Comparison of ENCODE assay signal across 10 mouse cellular contexts in the genomic region with DNA sequence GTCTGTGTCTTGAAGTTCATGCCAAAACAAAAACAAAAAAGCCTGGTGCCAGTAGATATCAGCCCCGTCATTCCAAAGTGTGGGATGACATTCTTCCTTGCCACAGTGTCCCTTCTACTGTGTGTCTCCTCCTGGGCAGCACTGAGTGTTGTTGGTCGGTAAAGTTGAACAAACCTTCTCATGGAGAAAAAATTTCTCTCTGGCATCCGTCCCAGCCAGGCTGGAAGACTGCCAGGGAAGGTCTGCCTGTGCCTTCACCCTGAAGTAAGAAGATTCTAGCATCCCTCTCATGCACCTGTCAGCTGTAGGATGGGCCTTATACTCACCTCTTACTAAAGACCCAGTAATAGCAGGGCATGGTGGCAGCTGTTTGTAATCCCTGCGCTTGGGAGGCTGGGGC. TPM values are rescaled to one million over a fixed set of nuclear protein-coding genes. Genes with fewer than 3 reads are reported as not detected.
A peak's percentile ranks its signal among the peaks of the same experiment; 100 is the strongest.
DNase-seq lines count a peak whose midpoint lies in the region; ATAC-seq and TF ChIP-seq lines count a peak whose summit lies in the region.
"Had no signal": no experiment of that assay in that cellular context is flagged by ENCODE, and none has a peak within 500 bp of the region (broad histone marks: within the 10 kb centered on the region; RNA-seq: fewer than 3 reads in every experiment).

No protein-coding gene starts in this region.

- no peak for TF ChIP-seq POLR2A in kidney, adult 2 months (IDR thresholded peaks at IDR 0.05; ENCODE audit: low read depth, low read length)

- H3K27ac ChIP-seq in kidney, adult 2 months (ENCODE audit: insufficient read depth, low read depth, low read length): no peak overlapping the region
- H3K27ac ChIP-seq in kidney, embryonic 15.5 days: no peak overlapping the region
- no peak overlapping the region for H3K27ac ChIP-seq in stomach, postnatal 0 days (replicated peaks)
- H3K27ac ChIP-seq in forebrain, embryonic 15.5 days (replicated peaks): no peak overlapping the region
- H3K27ac ChIP-seq: liver, embryonic 15.5 days had no signal

- 36% methylated on average over 4 of the region's 4 CpGs for WGBS in kidney, adult 2 months
- 62% methylated on average over 4 of the region's 4 CpGs for WGBS in kidney, embryonic 15.5 days
- WGBS in stomach, postnatal 0 days: 34% methylated on average over 4 of the region's 4 CpGs
- 36% methylated on average over 4 of the region's 4 CpGs for WGBS in forebrain, embryonic 15.5 days

- no peak for TF ChIP-seq CTCF in kidney, adult 2 months (conservative IDR thresholded peaks at IDR 0.05; ENCODE audit: insufficient read depth, insufficient read length, low read depth, low read length)
- no peak for TF ChIP-seq CTCF in stomach, postnatal 0 days (IDR thresholded peaks at IDR 0.05; ENCODE audit: low read depth)

- no peak for TF ChIP-seq EP300 in stomach, postnatal 0 days (optimal IDR thresholded peaks at IDR 0.05)

- H3K9me3 ChIP-seq in kidney, embryonic 15.5 days (replicated peaks): no peaks in the 10 kb centered on the region
- H3K9me3 ChIP-seq in stomach, postnatal 0 days (ENCODE audit: control insufficient read depth, low read length): no peaks in the 10 kb centered on the region
- H3K9me3 ChIP-seq in forebrain, embryonic 15.5 days: no peaks in the 10 kb centered on the region
- H3K9me3 ChIP-seq: liver, embryonic 15.5 days had no signal

- H3K4me3 ChIP-seq in kidney, adult 2 months (ENCODE audit: insufficient read depth, low read depth, low read length): no peak overlapping the region
- H3K4me3 ChIP-seq in kidney, embryonic 15.5 days (replicated peaks): no peak overlapping the region
- no peak overlapping the region for H3K4me3 ChIP-seq in stomach, postnatal 0 days (ENCODE audit: low read depth, low read length)
- no peak overlapping the region for H3K4me3 ChIP-seq in forebrain, embryonic 15.5 days
- H3K4me3 ChIP-seq: erythroblast, embryonic 14.5 days; liver, embryonic 15.5 days had no signal

- ATAC-seq in kidney, embryonic 15.5 days (replicated peaks; ENCODE audit: low FRiP score): no peak
- ATAC-seq in stomach, postnatal 0 days (ENCODE audit: low FRiP score, low TSS enrichment): no peak
- ATAC-seq in forebrain, embryonic 15.5 days (replicated peaks): no peak

- DNase-seq in kidney, adult 2 months: peak; percentile 85
- peak; percentile 92 for DNase-seq in adrenal gland, postnatal 10 days
- DNase-seq in heart, postnatal 14 days: peak; percentile 50 to 61
- peak; percentile 63 for DNase-seq in stomach, postnatal 0 days (ENCODE audit: low spot score)
- DNase-seq in frontal cortex, postnatal 10 days (ENCODE audit: low spot score in 2 of 2): no peak
- DNase-seq in right cerebral cortex, postnatal 10 days (ENCODE audit: low spot score in 2 of 2): no peak

- intact Hi-C loops in heart, postnatal 14 days (cut with DNase I): no loop called here

- no peak overlapping the region for H3K4me2 ChIP-seq in kidney, embryonic 15.5 days
- no peak overlapping the region for H3K4me2 ChIP-seq in stomach, postnatal 0 days (replicated peaks; ENCODE audit: low read depth)
- H3K4me2 ChIP-seq in forebrain, embryonic 15.5 days (replicated peaks): no peak overlapping the region
- H3K4me2 ChIP-seq: liver, embryonic 15.5 days had no signal

- H3K4me1 ChIP-seq in kidney, adult 2 months (ENCODE audit: control insufficient read depth, insufficient read depth, low read length): peaks cover under 1% of the 10 kb centered on the region; the same call in 1 of the 2 replicates
- H3K4me1 ChIP-seq in kidney, embryonic 15.5 days: peaks cover 17% of the 10 kb centered on the region
- peaks cover 7% of the 10 kb centered on the region; the same call in 1 of the 2 replicates for H3K4me1 ChIP-seq in stomach, postnatal 0 days (replicated peaks; ENCODE audit: control insufficient read depth, insufficient read depth)
- H3K4me1 ChIP-seq in forebrain, embryonic 15.5 days: peaks cover 20% of the 10 kb centered on the region

- no peaks in the 10 kb centered on the region for H3K36me3 ChIP-seq in kidney, adult 2 months (ENCODE audit: control insufficient read depth, insufficient read depth, low read length)
- no peaks in the 10 kb centered on the region for H3K36me3 ChIP-seq in kidney, embryonic 15.5 days
- no peaks in the 10 kb centered on the region for H3K36me3 ChIP-seq in stomach, postnatal 0 days (ENCODE audit: control insufficient read depth, insufficient read depth, low read length)
- H3K36me3 ChIP-seq in forebrain, embryonic 15.5 days: no peaks in the 10 kb centered on the region
- H3K36me3 ChIP-seq: liver, embryonic 15.5 days had no signal

- H3K9ac ChIP-seq in kidney, embryonic 15.5 days: no peak overlapping the region
- H3K9ac ChIP-seq in stomach, postnatal 0 days (ENCODE audit: low read length): no peak overlapping the region
- no peak overlapping the region for H3K9ac ChIP-seq in forebrain, embryonic 15.5 days (replicated peaks)
- H3K9ac ChIP-seq: liver, embryonic 15.5 days had no signal

- no peaks in the 10 kb centered on the region for H3K27me3 ChIP-seq in kidney, adult 2 months (replicated peaks; ENCODE audit: control insufficient read depth, insufficient read depth, low read length)
- no peaks in the 10 kb centered on the region for H3K27me3 ChIP-seq in kidney, embryonic 15.5 days
- H3K27me3 ChIP-seq in stomach, postnatal 0 days (ENCODE audit: control insufficient read depth, insufficient read depth, low read length): no peaks in the 10 kb centered on the region
- no peaks in the 10 kb centered on the region for H3K27me3 ChIP-seq in forebrain, embryonic 15.5 days
- H3K27me3 ChIP-seq: liver, embryonic 15.5 days had no signal

RNA-seq across cellular contexts. Expression of gene Sart1, which starts 4.4 kb away (rescaled TPM):
- polyA plus RNA-seq in kidney, adult 2 months (2012; rRNA removed): 20.2 and 27.4 TPM in 2 replicates
- polyA plus RNA-seq in kidney, embryonic 15.5 days (2015; fragmentation: Nextera tagmentation; extraction: Ambion mirVana): 82.0 and 87.6 TPM in 2 replicates
- 10 to 100 TPM; 63.6 to 65.1 TPM for total RNA-seq in adrenal gland, postnatal 10 days (2021)
- 10 to 100 TPM; 47.5 to 49.5 TPM for total RNA-seq in heart, postnatal 14 days (2021)
- polyA plus RNA-seq in stomach, postnatal 0 days (2015; fragmentation: Nextera tagmentation; extraction: Ambion mirVana): 30.9 and 34.1 TPM in 2 replicates
- polyA plus RNA-seq in forebrain, embryonic 15.5 days (2015; fragmentation: Nextera tagmentation; extraction: Ambion mirVana): 81.2 and 90.2 TPM in 2 replicates

RNA-seq across cellular contexts. Expression of gene Tsga10ip, which starts 9.4 kb away (rescaled TPM):
- polyA plus RNA-seq in kidney, adult 2 months (2012; rRNA removed): 0.06 and 0.27 TPM in 2 replicates
- polyA plus RNA-seq in kidney, embryonic 15.5 days (2015; fragmentation: Nextera tagmentation; extraction: Ambion mirVana): 0.30 and 0.57 TPM in 2 replicates
- total RNA-seq in adrenal gland, postnatal 10 days (2021): not detected
- total RNA-seq in heart, postnatal 14 days (2021): under 1 TPM; 0.31 to 0.90 TPM
- polyA plus RNA-seq in stomach, postnatal 0 days (2015; fragmentation: Nextera tagmentation; extraction: Ambion mirVana): 0.44 TPM in 1 of 2 replicates, not detected in the other
- 0.10 TPM in 1 of 2 replicates, not detected in the other for polyA plus RNA-seq in forebrain, embryonic 15.5 days (2015; fragmentation: Nextera tagmentation; extraction: Ambion mirVana)
- polyA plus RNA-seq: erythroblast, embryonic 14.5 days; liver, embryonic 15.5 days had no signal

RNA-seq across cellular contexts. Expression of gene Banf1, which starts 25.9 kb away (rescaled TPM):
- 106 and 146 TPM in 2 replicates for polyA plus RNA-seq in kidney, adult 2 months (2012; rRNA removed)
- 477 and 508 TPM in 2 replicates for polyA plus RNA-seq in kidney, embryonic 15.5 days (2015; fragmentation: Nextera tagmentation; extraction: Ambion mirVana)
- total RNA-seq in adrenal gland, postnatal 10 days (2021): 100 to 1,000 TPM; 165 to 169 TPM
- total RNA-seq in heart, postnatal 14 days (2021): 100 to 1,000 TPM; 115 to 145 TPM
- polyA plus RNA-seq in stomach, postnatal 0 days (2015; fragmentation: Nextera tagmentation; extraction: Ambion mirVana): 279 and 293 TPM in 2 replicates
- 401 and 423 TPM in 2 replicates for polyA plus RNA-seq in forebrain, embryonic 15.5 days (2015; fragmentation: Nextera tagmentation; extraction: Ambion mirVana)

RNA-seq across cellular contexts. Expression of gene Eif1ad, which starts 26.4 kb away (rescaled TPM):
- 17.8 and 22.0 TPM in 2 replicates for polyA plus RNA-seq in kidney, adult 2 months (2012; rRNA removed)
- 58.4 and 59.3 TPM in 2 replicates for polyA plus RNA-seq in kidney, embryonic 15.5 days (2015; fragmentation: Nextera tagmentation; extraction: Ambion mirVana)
- 10 to 100 TPM; 33.6 to 37.8 TPM for total RNA-seq in adrenal gland, postnatal 10 days (2021)
- total RNA-seq in heart, postnatal 14 days (2021): 10 to 100 TPM; 21.5 to 22.6 TPM
- polyA plus RNA-seq in stomach, postnatal 0 days (2015; fragmentation: Nextera tagmentation; extraction: Ambion mirVana): 47.5 and 49.1 TPM in 2 replicates
- 49.6 and 52.8 TPM in 2 replicates for polyA plus RNA-seq in forebrain, embryonic 15.5 days (2015; fragmentation: Nextera tagmentation; extraction: Ambion mirVana)

RNA-seq across cellular contexts. Expression of gene Drap1, which starts 31.9 kb away (rescaled TPM):
- 124 and 150 TPM in 2 replicates for polyA plus RNA-seq in kidney, adult 2 months (2012; rRNA removed)
- polyA plus RNA-seq in kidney, embryonic 15.5 days (2015; fragmentation: Nextera tagmentation; extraction: Ambion mirVana): 248 and 250 TPM in 2 replicates
- 100 to 1,000 TPM; 246 to 264 TPM for total RNA-seq in adrenal gland, postnatal 10 days (2021)
- 100 to 1,000 TPM; 252 to 264 TPM for total RNA-seq in heart, postnatal 14 days (2021)
- 196 and 203 TPM in 2 replicates for polyA plus RNA-seq in stomach, postnatal 0 days (2015; fragmentation: Nextera tagmentation; extraction: Ambion mirVana)
- polyA plus RNA-seq in forebrain, embryonic 15.5 days (2015; fragmentation: Nextera tagmentation; extraction: Ambion mirVana): 306 and 315 TPM in 2 replicates

Comparison
In these comparisons a context has a peak if more than half of its experiments do, and no peak if none do; other contexts are left out.
1. DNase-seq: peak in kidney, adult 2 months (single experiment), adrenal gland, postnatal 10 days (single experiment), heart, postnatal 14 days (2 of 2) and stomach, postnatal 0 days (single experiment); none in frontal cortex, postnatal 10 days (0 of 2) and right cerebral cortex, postnatal 10 days (0 of 2).